Mouse (Mus musculus) heart, embryonic 16.5 days (tissue): ENCODE measurements around the gene Dctd. TPM values are rescaled to one million over a fixed set of nuclear protein-coding genes. Genes with fewer than 3 reads are reported as not detected.

ENCODE experiments used
- ATAC-seq: fragments of 200-750 bp; cut with Nextera tagmentation; replicated peaks from 2 replicates; pipeline ENCODE4 v1.8.0; 2017; ENCODE audit warnings: moderate number of reproducible peaks; ENCODE audit not compliant: insufficient read depth, low FRiP score; ENCODE audit errors: extremely low read depth
- H3K27ac ChIP-seq: fragments of 300-500 bp; sonication (generic); 2 replicates; pipeline ENCODE4 v1.5.1; 2014; ENCODE audit warnings: mild to moderate bottlenecking, low read length, control low read depth, moderate library complexity
- H3K27me3 ChIP-seq: fragments of 300-500 bp; sonication (generic); 2 replicates; pipeline ENCODE4 v1.6.1; 2014; ENCODE audit warnings: low read length, mixed read lengths; ENCODE audit not compliant: control insufficient read depth, insufficient read depth
- H3K36me3 ChIP-seq: fragments of 300-500 bp; sonication (generic); 2 replicates; pipeline ENCODE4 v1.6.1; 2014; ENCODE audit not compliant: control insufficient read depth, insufficient read depth
- H3K4me1 ChIP-seq: fragments of 300-500 bp; sonication (generic); 2 replicates; pipeline ENCODE4 v1.6.1; 2014; ENCODE audit warnings: low read length, mixed read lengths; ENCODE audit not compliant: control insufficient read depth, insufficient read depth
- H3K4me2 ChIP-seq: fragments of 300-500 bp; sonication (generic); 2 replicates; pipeline ENCODE4 v1.6.1; 2014; ENCODE audit warnings: low read depth, mild to moderate bottlenecking, control low read depth, low read length
- H3K4me3 ChIP-seq: fragments of 300-500 bp; sonication (generic); 2 replicates; pipeline ENCODE4 v1.5.1; 2014; ENCODE audit warnings: mild to moderate bottlenecking, control low read depth, low read length
- H3K9ac ChIP-seq: fragments of 300-500 bp; sonication (generic); 2 replicates; pipeline ENCODE4 v1.6.1; 2014; ENCODE audit warnings: low read length, control low read depth
- H3K9me3 ChIP-seq: fragments of 300-500 bp; sonication (generic); replicated peaks from 2 replicates; pipeline ENCODE4 v1.6.1; 2016; ENCODE audit warnings: low read length; ENCODE audit not compliant: control insufficient read depth
- WGBS: fragments of 180-500 bp; shearing (Covaris S2); extraction: QIAGEN DNeasy Blood & Tissue Kit; methylation state at CpG from one replicate; pipeline ENCODE4 v1.1.7; 2014; 5-methylcytosine and 5-hydroxymethylcytosine counted together
- polyA plus RNA-seq: library from polyadenylated mRNA; unstranded; fragments of >200 nt; fragmentation: Nextera tagmentation; extraction: Ambion mirVana; gene quantifications from 2 replicates; pipeline ENCODE4 v1.2.1, GENCODE M21; 2015

The Dctd gene
- polyA plus RNA-seq, result 25.0 and 25.9 TPM in 2 replicates

DNA sequence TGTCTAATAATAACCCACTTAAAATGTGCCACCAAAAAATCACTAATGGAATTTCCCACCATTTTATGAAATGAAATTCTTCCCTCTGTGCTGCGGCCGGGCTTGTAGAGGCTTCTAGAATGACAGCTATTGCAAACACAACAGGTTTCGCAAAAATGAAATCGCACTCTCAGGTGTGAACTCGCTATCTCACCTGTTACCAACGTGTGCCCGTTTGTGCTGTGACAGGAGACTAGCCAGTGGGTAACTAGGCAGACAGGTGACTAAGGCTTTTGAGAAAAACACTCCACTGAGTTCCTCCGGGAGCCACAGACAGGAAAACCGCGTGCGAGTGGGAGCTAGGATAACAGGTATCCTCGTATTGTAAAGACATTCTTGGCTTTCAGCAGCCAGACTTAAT, at the start of gene Dctd:
Gene Dctd (plus strand): TSS at position 301 of the 400 bp plus-strand sequence.
- 77% methylated on average over 12 of the region's 12 CpGs for WGBS
- no peak for ATAC-seq
- Histone ChIP-seq H3K27me3 (no peaks in the 10 kb centered on the region), H3K27ac (no peak within 1 kb of the TSS), H3K4me1 (peaks cover 5% of the 10 kb centered on the region; the same call in 1 of the 2 replicates), H3K9me3 (no peaks in the 10 kb centered on the region), H3K9ac (no peak within 1 kb of the TSS), H3K4me3 (no peak within 1 kb of the TSS; the same call in 1 of the 2 replicates), H3K36me3 (no peaks in the 10 kb centered on the region), H3K4me2 (peak within 1 kb of the TSS; percentile 52)

- H3K9me3 ChIP-seq, result no peaks in the 10 kb centered on the region
- no peak overlapping the region for H3K9ac ChIP-seq
- no peak for ATAC-seq
- H3K27me3 ChIP-seq, result no peaks in the 10 kb centered on the region
- 85% methylated on average over 5 of the region's 5 CpGs for whole genome bisulfite sequencing
- no peaks in the 10 kb centered on the region for H3K4me1 ChIP-seq
- H3K27ac ChIP-seq, result no peak overlapping the region
- no peak overlapping the region for H3K4me2 ChIP-seq
- H3K36me3 ChIP-seq, result no peaks in the 10 kb centered on the region
- no peak overlapping the region for H3K4me3 ChIP-seq
Measured at GRCm38 (mm10) chr8:48053611-48054010, 45.3 kb upstream of the Dctd start.

DNA sequence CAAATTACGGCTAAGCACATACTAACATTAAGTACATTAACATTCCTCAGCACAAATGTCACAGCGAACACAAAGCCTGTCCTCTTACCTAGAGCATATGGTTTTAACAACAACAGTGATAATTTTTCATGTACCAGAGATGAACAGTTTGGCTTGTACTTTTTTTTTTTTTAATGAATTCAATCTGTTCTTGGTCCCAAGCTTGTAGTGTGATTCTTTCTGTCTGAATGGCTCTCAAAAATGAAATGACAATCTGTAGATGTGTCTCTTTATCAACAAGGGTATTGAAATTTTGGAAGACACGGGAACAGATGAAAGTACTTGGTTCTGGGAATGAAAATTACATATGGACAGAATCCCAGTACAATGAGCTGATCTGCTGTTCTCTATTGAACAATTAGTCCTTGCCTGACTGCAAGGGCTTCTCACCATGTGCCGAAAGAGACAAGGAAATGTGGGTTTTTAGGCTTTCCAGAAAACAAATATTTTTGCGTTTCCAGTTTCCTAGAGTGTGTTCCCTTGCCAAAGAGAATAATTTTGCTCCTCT, 35.3 kb upstream of the Dctd start:
- Histone ChIP-seq H3K4me2 (no peak overlapping the region), H3K27me3 (no peaks in the 10 kb centered on the region), H3K9me3 (no peaks in the 10 kb centered on the region; the same call in 1 of the 2 replicates), H3K9ac (no peak overlapping the region), H3K4me1 (no peaks in the 10 kb centered on the region), H3K27ac (no peak overlapping the region), H3K4me3 (no peak overlapping the region), H3K36me3 (no peaks in the 10 kb centered on the region)
- ATAC-seq, result no peak
- 81% methylated on average over 5 of the region's 5 CpGs for WGBS

GRCm38 (mm10) chr8:48074149-48074548, 24.7 kb upstream of the Dctd start:
- H3K4me3 ChIP-seq, result no peak overlapping the region
- H3K36me3 ChIP-seq, result no peaks in the 10 kb centered on the region
- 83% methylated on average over 2 of the region's 2 CpGs for WGBS
- no peak overlapping the region for H3K4me2 ChIP-seq
- ATAC-seq, result no peak
- no peak overlapping the region for H3K9ac ChIP-seq
- no peaks in the 10 kb centered on the region for H3K27me3 ChIP-seq
- H3K9me3 ChIP-seq, result no peaks in the 10 kb centered on the region
- H3K4me1 ChIP-seq, result no peaks in the 10 kb centered on the region
- no peak overlapping the region for H3K27ac ChIP-seq

DNA sequence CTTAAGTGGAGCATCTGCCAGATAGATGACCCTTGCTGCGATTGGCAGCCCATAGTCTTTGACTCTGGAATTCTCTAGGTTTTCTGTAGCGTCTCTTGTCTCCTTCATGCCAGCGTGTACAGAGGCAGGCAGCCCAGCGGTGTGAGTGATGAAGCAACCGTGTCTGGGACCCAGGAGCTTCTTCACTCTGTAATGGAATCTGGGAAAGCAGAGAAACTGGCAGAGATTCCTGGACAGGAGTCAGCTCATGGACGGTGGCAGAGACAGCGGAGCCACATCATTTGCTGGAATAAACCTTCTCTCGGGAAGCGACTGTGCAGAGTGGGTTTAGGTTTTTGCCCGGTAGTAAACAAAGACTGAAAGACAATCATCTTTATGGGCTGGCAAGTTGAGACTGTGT, 16.5 kb upstream of the Dctd start:
- Histone ChIP-seq H3K27me3 (no peaks in the 10 kb centered on the region), H3K4me3 (no peak overlapping the region), H3K4me1 (no peaks in the 10 kb centered on the region), H3K27ac (no peak overlapping the region), H3K9me3 (no peaks in the 10 kb centered on the region), H3K9ac (no peak overlapping the region), H3K36me3 (no peaks in the 10 kb centered on the region), H3K4me2 (no peak overlapping the region)
- no peak for ATAC-seq
- whole genome bisulfite sequencing, result 73% methylated on average over 10 of the region's 10 CpGs

DNA sequence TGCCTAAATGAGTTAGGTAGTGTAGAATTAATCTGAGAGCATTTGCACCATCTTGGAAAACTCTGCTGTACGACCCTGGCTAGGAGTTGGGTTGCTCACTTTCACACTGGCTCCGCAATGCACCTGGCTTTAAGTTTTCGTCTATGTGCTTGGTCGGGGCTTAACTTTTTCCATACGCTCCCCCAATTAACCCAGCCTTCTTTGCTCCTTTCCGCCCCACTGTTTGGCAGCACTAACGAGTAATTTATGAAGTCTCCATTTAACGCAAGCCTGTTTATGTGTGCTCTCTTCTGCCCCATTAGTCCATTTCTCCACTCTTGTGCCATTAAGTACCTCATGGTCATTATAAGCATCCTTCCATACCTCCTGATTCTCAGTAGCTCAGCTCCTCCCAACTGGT, 8.2 kb upstream of the Dctd start:
- no peak for ATAC-seq

GRCm38 (mm10) chr8:48095378-48095777, 3.5 kb upstream of the Dctd start:
- no peaks in the 10 kb centered on the region for H3K36me3 ChIP-seq
- no peaks in the 10 kb centered on the region for H3K9me3 ChIP-seq
- ATAC-seq, result no peak
- H3K4me1 ChIP-seq, result peaks cover 5% of the 10 kb centered on the region; the same call in 1 of the 2 replicates
- 81% methylated on average over 5 of the region's 5 CpGs for whole genome bisulfite sequencing
- H3K4me2 ChIP-seq, result no peak overlapping the region
- no peak overlapping the region for H3K4me3 ChIP-seq
- no peak overlapping the region for H3K27ac ChIP-seq
- no peaks in the 10 kb centered on the region for H3K27me3 ChIP-seq
- no peak overlapping the region for H3K9ac ChIP-seq

More for the DNA sequence above, 8.2 kb upstream of the Dctd start:
- WGBS, result 84% methylated on average over 8 of the region's 8 CpGs
- Histone ChIP-seq H3K27me3 (no peaks in the 10 kb centered on the region), H3K4me2 (no peak overlapping the region), H3K27ac (no peak overlapping the region), H3K9me3 (no peaks in the 10 kb centered on the region), H3K4me1 (no peaks in the 10 kb centered on the region), H3K36me3 (no peaks in the 10 kb centered on the region), H3K4me3 (no peak overlapping the region), H3K9ac (no peak overlapping the region)

- WGBS, result 11% methylated on average over 21 of the region's 21 CpGs
Measured at GRCm38 (mm10) chr8:48097131-48097794, 1.6 kb upstream of the Dctd start.

GRCm38 (mm10) chr8:48098081-48098639, 732 bp upstream of the Dctd start:
- peaks cover 5% of the 10 kb centered on the region; the same call in 1 of the 2 replicates for H3K4me1 ChIP-seq
- peak overlapping the region; percentile 21; the same call in 1 of the 2 replicates for H3K4me3 ChIP-seq
- no peak for ATAC-seq
- H3K9me3 ChIP-seq, result no peaks in the 10 kb centered on the region
- no peaks in the 10 kb centered on the region for H3K36me3 ChIP-seq
- WGBS, result 67% methylated on average over 13 of the region's 13 CpGs
- no peak overlapping the region for H3K27ac ChIP-seq
- H3K4me2 ChIP-seq, result peak overlapping the region; percentile 52
- H3K27me3 ChIP-seq, result no peaks in the 10 kb centered on the region
- H3K9ac ChIP-seq, result no peak overlapping the region

More at GRCm38 (mm10) chr8:48097131-48097794, 1.6 kb upstream of the Dctd start:
- peak overlapping the region; percentile 21 for H3K4me3 ChIP-seq
- H3K9me3 ChIP-seq, result no peaks in the 10 kb centered on the region
- no peaks in the 10 kb centered on the region for H3K36me3 ChIP-seq
- peak overlapping the region; percentile 54; the same call in 1 of the 2 replicates for H3K9ac ChIP-seq
- peak overlapping the region; percentile 52 for H3K4me2 ChIP-seq
- peak; percentile 87 for ATAC-seq
- H3K27me3 ChIP-seq, result no peaks in the 10 kb centered on the region
- H3K27ac ChIP-seq, result no peak overlapping the region
- H3K4me1 ChIP-seq, result peaks cover 5% of the 10 kb centered on the region; the same call in 1 of the 2 replicates
